Mouse (Mus musculus) right cerebral cortex, postnatal 10 days (tissue): ENCODE results near the gene Gm15517.

Source experiments
- DNase-seq, 2 experiments: peaks; one replicate each; pipeline ENCODE4 v3.0.0; 2021; ENCODE audit warnings: low spot score in 2 of 2

Gm15517 gene

GRCm38 (mm10) chr7:44309475-44310284, 48.4 kb downstream of the Gm15517 start, which contains the start of gene Shank1:
TSS of gene Shank1 (plus strand) at chr7:44310253.
- DNase-seq, result peak in 1 of 2 experiments; percentile 59

- no peak for DNase-seq
These were observed 49.1 kb downstream of the Gm15517 start for GRCm38 (mm10) chr7:44310285-44310877.

GRCm38 (mm10) chr7:44310878-44311712, 49.8 kb downstream of the Gm15517 start:
- peak; percentile 81 to 86 for DNase-seq
